Mouse (Mus musculus) CH12.LX (cell line): ENCODE measurements around the gene Epb41l1. TPM values are rescaled to one million over a fixed set of nuclear protein-coding genes. Genes with fewer than 3 reads are reported as not detected.

Source experiments
- DNase-seq: peaks from one replicate; pipeline ENCODE4 v3.0.0-alpha.2; 2013; ENCODE audit errors: extremely low read depth
- H3K27ac ChIP-seq: 2 replicates; pipeline ENCODE4 v1.5.1; 2012; ENCODE audit warnings: low read depth, mild to moderate bottlenecking, control low read depth, moderate library complexity; ENCODE audit not compliant: insufficient read depth
- H3K27me3 ChIP-seq: replicated peaks from 2 replicates; pipeline ENCODE3; 2012; ENCODE audit warnings: inconsistent platforms
- H3K36me3 ChIP-seq, 2 experiments: replicated peaks in 1 of 2; 2 replicates each; pipeline versions ENCODE3 to v1.6.1; 2012; ENCODE audit warnings: inconsistent platforms in 1 of 2, low read length in 1 of 2, mild to moderate bottlenecking in 1 of 2, mixed read lengths in 1 of 2, moderate library complexity in 1 of 2; ENCODE audit not compliant: control insufficient read depth in 1 of 2, insufficient read depth in 1 of 2
- H3K4me1 ChIP-seq, 2 experiments: 2 replicates each; pipeline ENCODE4 v1.6.1; 2012; ENCODE audit warnings: inconsistent platforms in 1 of 2, moderate library complexity in 1 of 2; ENCODE audit not compliant: insufficient read depth in 2 of 2, control insufficient read depth in 1 of 2
- H3K4me2 ChIP-seq: 2 replicates; pipeline ENCODE4 v1.6.1; 2012; ENCODE audit warnings: low read depth, mild to moderate bottlenecking, control low read depth; ENCODE audit not compliant: poor library complexity, insufficient read depth, severe bottlenecking
- H3K4me3 ChIP-seq, 3 experiments: fragments of 150-350 bp in 1 of 3; sonication (generic) in 1 of 3; replicated peaks in 1 of 3; 2 replicates each; pipeline versions ENCODE3 to v1.5.1; 2011 to 2012; ENCODE audit warnings: low read depth in 2 of 3, low read length in 2 of 3, mild to moderate bottlenecking in 2 of 3, moderate library complexity in 2 of 3, control low read depth in 1 of 3, improper control_type of control experiment in 1 of 3, inconsistent platforms in 1 of 3, mixed read lengths in 1 of 3; ENCODE audit not compliant: poor library complexity in 1 of 3
- H3K79me2 ChIP-seq: replicated peaks from 2 replicates; pipeline ENCODE4 v1.6.1; 2012; ENCODE audit warnings: mild to moderate bottlenecking, moderate library complexity; ENCODE audit not compliant: control insufficient read depth, poor library complexity, insufficient read depth, severe bottlenecking; ENCODE audit errors: extremely low read depth
- H3K9ac ChIP-seq: 2 replicates; pipeline ENCODE4 v1.6.1; 2012; ENCODE audit warnings: low read depth, mild to moderate bottlenecking, control low read depth, moderate library complexity; ENCODE audit not compliant: insufficient read depth
- H3K9me3 ChIP-seq: replicated peaks from 2 replicates; pipeline ENCODE3; 2012; ENCODE audit warnings: low read length, inconsistent platforms, mixed read lengths
- BHLHE40 ChIP-seq: IDR thresholded peaks from 2 replicates; pipeline ENCODE4 v1.6.1; 2011; ENCODE audit warnings: mild to moderate bottlenecking, low read depth, low read length, improper control_type of control experiment
- CHD2 ChIP-seq: IDR thresholded peaks from 2 replicates; pipeline ENCODE4 v1.6.1; 2011; ENCODE audit warnings: low read length, improper control_type of control experiment
- CTCF ChIP-seq, 2 experiments: IDR thresholded peaks in 1 of 2; conservative IDR thresholded peaks in 1 of 2; 2 replicates each; pipeline ENCODE4 v1.5.1; 2011 to 2012; ENCODE audit warnings: low read depth in 2 of 2, low read length in 2 of 2, improper control_type of control experiment in 1 of 2, inconsistent platforms in 1 of 2, mild to moderate bottlenecking in 1 of 2, moderate library complexity in 1 of 2
- E2F4 ChIP-seq: IDR thresholded peaks from 2 replicates; pipeline ENCODE4 v1.6.1; 2011; ENCODE audit warnings: low read depth, low read length, improper control_type of control experiment; ENCODE audit not compliant: insufficient replicate concordance
- ELF1 ChIP-seq: IDR thresholded peaks from 2 replicates; pipeline ENCODE4 v1.6.1; 2014; ENCODE audit warnings: low read depth, mild to moderate bottlenecking, inconsistent platforms, low read length, improper control_type of control experiment
- EP300 ChIP-seq: IDR thresholded peaks from 2 replicates; pipeline ENCODE4 v1.6.1; 2011; ENCODE audit warnings: low read length, improper control_type of control experiment
- HCFC1 ChIP-seq: IDR thresholded peaks from 2 replicates; pipeline ENCODE4 v1.6.1; 2012; ENCODE audit warnings: low read depth, mild to moderate bottlenecking, inconsistent platforms, low read length, improper control_type of control experiment
- IRF4 ChIP-seq: IDR thresholded peaks from 2 replicates; pipeline ENCODE4 v1.6.1; 2014; ENCODE audit warnings: low read depth, mild to moderate bottlenecking, inconsistent platforms, low read length, improper control_type of control experiment
- JUN ChIP-seq: IDR thresholded peaks from 2 replicates; pipeline ENCODE4 v1.6.1; 2011; ENCODE audit warnings: low read depth, mild to moderate bottlenecking, low read length, improper control_type of control experiment, moderate library complexity; ENCODE audit not compliant: insufficient read depth
- JUND ChIP-seq: conservative IDR thresholded peaks from 2 replicates; pipeline ENCODE4 v1.6.1; 2011; ENCODE audit warnings: low read depth, low read length, improper control_type of control experiment
- KAT2A ChIP-seq: IDR thresholded peaks from 2 replicates; pipeline ENCODE4 v1.6.1; 2012; ENCODE audit warnings: low read length, improper control_type of control experiment, inconsistent platforms; ENCODE audit not compliant: insufficient replicate concordance
- MAX ChIP-seq: IDR thresholded peaks from 2 replicates; pipeline ENCODE4 v1.6.1; 2011; ENCODE audit warnings: low read length, improper control_type of control experiment
- MAZ ChIP-seq: IDR thresholded peaks from 2 replicates; pipeline ENCODE4 v1.6.1; 2012; ENCODE audit warnings: low read depth, mild to moderate bottlenecking, inconsistent platforms, low read length, improper control_type of control experiment, moderate library complexity
- MEF2A ChIP-seq: IDR thresholded peaks from 2 replicates; pipeline ENCODE4 v1.6.1; 2014; ENCODE audit warnings: low read depth, mild to moderate bottlenecking, inconsistent platforms, low read length, improper control_type of control experiment, borderline replicate concordance
- NELFE ChIP-seq: IDR thresholded peaks from 2 replicates; pipeline ENCODE4 v1.6.1; 2011; ENCODE audit warnings: low read depth, low read length, improper control_type of control experiment
- NRF1 ChIP-seq: IDR thresholded peaks from 2 replicates; pipeline ENCODE4 v1.6.1; 2014; ENCODE audit warnings: low read depth, mild to moderate bottlenecking, inconsistent platforms, low read length, improper control_type of control experiment, moderate library complexity
- PAX5 ChIP-seq: IDR thresholded peaks from 2 replicates; pipeline ENCODE4 v1.6.1; 2012; ENCODE audit warnings: low read length, inconsistent platforms, mixed read lengths
- POLR2A ChIP-seq: IDR thresholded peaks from 2 replicates; pipeline ENCODE4 v1.6.1; 2011; ENCODE audit warnings: low read depth, mild to moderate bottlenecking, improper control_type of control experiment, low read length
- RCOR1 ChIP-seq: conservative IDR thresholded peaks from 2 replicates; pipeline ENCODE4 v1.6.1; 2012; ENCODE audit warnings: low read depth, mild to moderate bottlenecking, inconsistent platforms, low read length, improper control_type of control experiment
- SIN3A ChIP-seq: IDR thresholded peaks from 2 replicates; pipeline ENCODE4 v1.6.1; 2012; ENCODE audit warnings: low read length, improper control_type of control experiment, inconsistent platforms
- SMC3 ChIP-seq: IDR thresholded peaks from 2 replicates; pipeline ENCODE4 v1.6.1; 2011; ENCODE audit warnings: low read depth, low read length, improper control_type of control experiment
- TBP ChIP-seq: conservative IDR thresholded peaks from 2 replicates; pipeline ENCODE4 v1.6.1; 2011; ENCODE audit warnings: low read depth, low read length, improper control_type of control experiment
- TCF12 ChIP-seq: IDR thresholded peaks from 2 replicates; pipeline ENCODE4 v1.6.1; 2014; ENCODE audit warnings: low read depth, mild to moderate bottlenecking, inconsistent platforms, low read length, improper control_type of control experiment
- USF1 ChIP-seq: IDR thresholded peaks from 2 replicates; pipeline ENCODE4 v1.6.1; 2014; ENCODE audit warnings: low read depth, mild to moderate bottlenecking, inconsistent platforms, low read length, improper control_type of control experiment
- USF2 ChIP-seq: conservative IDR thresholded peaks from 2 replicates; pipeline ENCODE4 v1.6.1; 2011; ENCODE audit warnings: low read depth, low read length, improper control_type of control experiment
- ZC3H11A ChIP-seq: IDR thresholded peaks from 2 replicates; pipeline ENCODE4 v1.6.1; 2012; ENCODE audit warnings: low read depth, mild to moderate bottlenecking, inconsistent platforms, low read length, improper control_type of control experiment
- ZKSCAN1 ChIP-seq: IDR thresholded peaks from 2 replicates; pipeline ENCODE4 v1.6.1; 2012; ENCODE audit warnings: low read depth, inconsistent platforms, low read length, improper control_type of control experiment, borderline replicate concordance
- ZNF384 ChIP-seq: IDR thresholded peaks from 2 replicates; pipeline ENCODE4 v1.6.1; 2012; ENCODE audit warnings: low read depth, low read length, improper control_type of control experiment, inconsistent platforms
- dilution Hi-C: fragments of 300-500 bp; cut with MboI; formaldehyde crosslinking; loops from 2 replicates; pipeline ENCODE4 v1.14.3; 2020; ENCODE audit warnings: low sequenced_read_pairs; ENCODE audit not compliant: extremely low pct_unique_long_range_greater_than_20kb, extremely low pct_ligation_motif_present
- in situ Hi-C: fragments of 300-500 bp; cut with MboI; formaldehyde crosslinking; loops from 3 replicates; pipeline ENCODE4 v1.14.3; 2019; ENCODE audit warnings: low sequenced_read_pairs, low pct_ligation_motif_present, low pct_unique_long_range_greater_than_20kb, mixed read lengths
- polyA plus RNA-seq: library from polyadenylated mRNA; unstranded; fragments of >175 nt; gene quantifications from 2 replicates; pipeline ENCODE4 v1.2.1, GENCODE M21; 2012; ENCODE audit warnings: low read depth; ENCODE audit not compliant: insufficient read length
- total RNA-seq, 2 experiments: library from RNA; depleted of rRNA; stranded (reverse); fragments of 300-350 nt in 1 of 2; fragments of >200 nt in 1 of 2; gene quantifications; 2 replicates each; pipeline ENCODE4 v1.2.3; 2012 to 2014

Epb41l1 gene
- total and polyA plus RNA-seq, 3 experiments = 0.21 TPM; not detected in 2

- TF ChIP-seq KAT2A = no peak
- no peak for TF ChIP-seq MAZ
- no peak for TF ChIP-seq IRF4
- no peak for TF ChIP-seq E2F4
- no peak for TF ChIP-seq JUND
- no peak for TF ChIP-seq ZKSCAN1
- TF ChIP-seq TBP = no peak
- TF ChIP-seq SIN3A = no peak
- TF ChIP-seq HCFC1 = no peak
- no peak for TF ChIP-seq MAX
- H3K27ac ChIP-seq = no peak overlapping the region
- no peaks in the 10 kb centered on the region for H3K36me3 ChIP-seq
- H3K4me3 ChIP-seq = no peak overlapping the region
- H3K9ac ChIP-seq = no peak overlapping the region
- H3K9me3 ChIP-seq = no peaks in the 10 kb centered on the region
- no peaks in the 10 kb centered on the region for H3K4me1 ChIP-seq
- no peak overlapping the region for H3K4me2 ChIP-seq
- dilution Hi-C loops = no loop called here
- DNase-seq = no peak
- H3K79me2 ChIP-seq = no peaks in the 10 kb centered on the region
- in situ Hi-C loops = no loop called here
- peaks cover 85% of the 10 kb centered on the region for H3K27me3 ChIP-seq
Observed at GRCm38 (mm10) chr2:156455508-156456108, 34.9 kb downstream of the Epb41l1 start.

DNA sequence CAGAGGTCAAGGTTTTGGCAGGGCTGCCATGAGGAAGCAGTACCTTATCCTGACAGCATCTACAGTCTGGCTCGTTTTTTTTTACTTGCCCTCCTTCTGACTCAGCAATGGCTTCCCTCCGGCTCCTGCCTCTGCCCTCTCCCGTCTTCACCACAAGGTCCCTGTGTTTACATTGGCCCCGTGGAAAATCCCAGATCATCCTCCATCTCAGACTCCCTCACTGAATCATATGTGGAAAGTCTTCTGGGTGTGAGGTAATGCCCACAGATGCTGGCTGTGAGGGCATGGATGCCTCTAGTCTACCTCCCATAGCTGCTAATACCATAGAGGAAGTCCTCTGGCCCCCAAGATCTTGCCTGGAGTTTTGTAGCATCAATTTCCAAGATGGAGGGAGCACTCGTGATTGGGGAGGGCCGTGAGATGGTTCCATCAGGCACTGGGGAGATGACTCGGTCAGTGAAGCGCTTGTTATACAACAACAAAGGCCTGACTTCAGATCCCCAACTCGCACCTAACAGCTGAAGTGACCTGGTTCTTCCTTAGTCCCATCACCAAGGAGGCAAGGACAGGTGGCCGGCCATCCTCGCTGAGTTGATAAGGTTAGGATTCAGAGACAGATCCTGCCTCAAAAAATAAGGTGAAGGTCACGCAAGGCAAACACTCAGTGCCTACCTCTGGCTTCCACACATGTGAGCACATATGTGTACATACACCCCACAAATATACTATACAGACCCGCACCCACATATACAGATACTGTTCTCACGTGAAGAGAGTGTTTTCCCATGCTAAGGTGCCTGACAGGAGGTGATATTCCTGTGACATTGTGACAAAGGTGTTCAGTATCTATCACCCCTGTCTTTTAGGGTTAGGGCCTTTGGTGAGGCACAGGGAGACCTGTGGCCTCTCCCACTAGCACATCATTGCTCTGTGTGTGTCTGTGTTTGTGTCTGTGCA, 36.0 kb downstream of the Epb41l1 start:
- H3K79me2 ChIP-seq = no peaks in the 10 kb centered on the region
- no peaks in the 10 kb centered on the region for H3K36me3 ChIP-seq
- H3K4me3 ChIP-seq = no peak overlapping the region
- no peaks in the 10 kb centered on the region for H3K4me1 ChIP-seq
- in situ Hi-C loops (no loop called here), dilution Hi-C loops (no loop called here)
- no peak overlapping the region for H3K27ac ChIP-seq
- TF ChIP-seq ZKSCAN1 (no peak), ZNF384 (no peak), MEF2A (no peak), RCOR1 (no peak), NRF1 (no peak), TCF12 (no peak), ZC3H11A (no peak), CTCF (conservative IDR thresholded peaks at IDR 0.05 in 1 of 2, IDR thresholded peaks at IDR 0.05 in 1 of 2; ENCODE audit: low read depth in 2 of 2, low read length in 2 of 2) (no peak), USF2 (no peak), USF1 (no peak), NELFE (no peak), ELF1 (no peak), EP300 (no peak), PAX5 (no peak), SMC3 (no peak), KAT2A (no peak), CHD2 (no peak), POLR2A (no peak), JUN (no peak), BHLHE40 (no peak)
- H3K9me3 ChIP-seq = no peaks in the 10 kb centered on the region
- peaks cover 87% of the 10 kb centered on the region for H3K27me3 ChIP-seq
- no peak overlapping the region for H3K4me2 ChIP-seq
- no peak overlapping the region for H3K9ac ChIP-seq
- no peak for DNase-seq
